9 mouse cellular contexts compared by ENCODE assay signal in genomic region chr17:62545330-62545729, GRCm38 (mm10).
A peak's percentile ranks its signal among the peaks of the same experiment; 100 is the strongest.
DNase-seq lines count a peak whose midpoint lies in the region; ATAC-seq lines count a peak whose summit lies in the region.
"Had no signal": no experiment of that assay in that cellular context is flagged by ENCODE, and none has a peak within 500 bp of the region (broad histone marks: within the 10 kb centered on the region; RNA-seq: fewer than 3 reads in every experiment).

No protein-coding gene starts in this region.

- H3K27ac ChIP-seq in forebrain, embryonic 14.5 days (ENCODE audit: low read depth, low read length): no peak overlapping the region
- H3K27ac ChIP-seq in forebrain, embryonic 10.5 days: no peak overlapping the region
- no peak overlapping the region for H3K27ac ChIP-seq in midbrain, embryonic 14.5 days (replicated peaks; ENCODE audit: low read depth, low read length)
- H3K27ac ChIP-seq in midbrain, embryonic 11.5 days (ENCODE audit: low read depth, low read length): no peak overlapping the region
- H3K27ac ChIP-seq: hindbrain, embryonic 15.5 days had no signal

- peak; percentile 38 for DNase-seq in forebrain, embryonic 14.5 days (ENCODE audit: low spot score)
- DNase-seq in forebrain, embryonic 10.5 days (ENCODE audit: extremely low spot score, low spot score): no peak
- DNase-seq in midbrain, embryonic 14.5 days: peak; percentile 37
- DNase-seq in midbrain, embryonic 11.5 days (ENCODE audit: low spot score, missing footprints): no peak
- peak; percentile 36 for DNase-seq in layer of hippocampus, adult 9-11 months
- peak; percentile 7 for DNase-seq in skeletal muscle tissue, adult 2 months (ENCODE audit: low read depth, low spot score)
- no peak for DNase-seq in thymus, postnatal 36 days
- DNase-seq in cerebellum, adult 8-10 months: no peak

- H3K9me3 ChIP-seq in forebrain, embryonic 14.5 days (replicated peaks; ENCODE audit: control insufficient read depth, low read length): no peaks in the 10 kb centered on the region
- no peaks in the 10 kb centered on the region for H3K9me3 ChIP-seq in forebrain, embryonic 10.5 days
- H3K9me3 ChIP-seq in midbrain, embryonic 14.5 days (ENCODE audit: control insufficient read depth, low read length): no peaks in the 10 kb centered on the region
- H3K9me3 ChIP-seq in midbrain, embryonic 11.5 days (ENCODE audit: control insufficient read depth, low read length): no peaks in the 10 kb centered on the region
- H3K9me3 ChIP-seq: hindbrain, embryonic 15.5 days had no signal

- no peak for ATAC-seq in forebrain, embryonic 14.5 days
- no peak for ATAC-seq in midbrain, embryonic 14.5 days (ENCODE audit: low FRiP score, low TSS enrichment)
- ATAC-seq in midbrain, embryonic 11.5 days (ENCODE audit: low FRiP score): no peak

- H3K9ac ChIP-seq in forebrain, embryonic 14.5 days (ENCODE audit: low read length): no peak overlapping the region
- no peak overlapping the region for H3K9ac ChIP-seq in midbrain, embryonic 14.5 days (replicated peaks; ENCODE audit: low read length)
- H3K9ac ChIP-seq in midbrain, embryonic 11.5 days (ENCODE audit: low read length): no peak overlapping the region
- H3K9ac ChIP-seq: hindbrain, embryonic 15.5 days had no signal

- no peaks in the 10 kb centered on the region for H3K27me3 ChIP-seq in forebrain, embryonic 14.5 days (replicated peaks; ENCODE audit: control insufficient read depth, insufficient read depth, low read length)
- no peaks in the 10 kb centered on the region for H3K27me3 ChIP-seq in forebrain, embryonic 10.5 days (ENCODE audit: poor library complexity, severe bottlenecking)
- no peaks in the 10 kb centered on the region for H3K27me3 ChIP-seq in midbrain, embryonic 14.5 days (ENCODE audit: control insufficient read depth, insufficient read depth, low read length)
- no peaks in the 10 kb centered on the region for H3K27me3 ChIP-seq in midbrain, embryonic 11.5 days (ENCODE audit: control insufficient read depth, insufficient read depth, low read length)
- H3K27me3 ChIP-seq: hindbrain, embryonic 15.5 days had no signal

- no peak overlapping the region for H3K4me2 ChIP-seq in forebrain, embryonic 14.5 days (ENCODE audit: low read length)
- H3K4me2 ChIP-seq in midbrain, embryonic 14.5 days (ENCODE audit: low read length): no peak overlapping the region
- H3K4me2 ChIP-seq in midbrain, embryonic 11.5 days: no peak overlapping the region
- H3K4me2 ChIP-seq: hindbrain, embryonic 15.5 days had no signal

- H3K4me3 ChIP-seq in forebrain, embryonic 14.5 days (ENCODE audit: low read depth, low read length): no peak overlapping the region
- no peak overlapping the region for H3K4me3 ChIP-seq in forebrain, embryonic 10.5 days
- H3K4me3 ChIP-seq in midbrain, embryonic 14.5 days (replicated peaks; ENCODE audit: low read depth, low read length): no peak overlapping the region
- H3K4me3 ChIP-seq in midbrain, embryonic 11.5 days (ENCODE audit: low read depth, low read length): no peak overlapping the region
- H3K4me3 ChIP-seq: hindbrain, embryonic 15.5 days had no signal

- 38% methylated on average over 9 of the region's 9 CpGs for WGBS in forebrain, embryonic 14.5 days
- WGBS in forebrain, embryonic 10.5 days: 79% methylated on average over 9 of the region's 9 CpGs
- WGBS in midbrain, embryonic 14.5 days: 59% methylated on average over 9 of the region's 9 CpGs
- 79% methylated on average over 9 of the region's 9 CpGs for WGBS in midbrain, embryonic 11.5 days

- no peaks in the 10 kb centered on the region for H3K36me3 ChIP-seq in forebrain, embryonic 14.5 days (ENCODE audit: control insufficient read depth, insufficient read depth, low read length)
- no peaks in the 10 kb centered on the region for H3K36me3 ChIP-seq in forebrain, embryonic 10.5 days (replicated peaks)
- H3K36me3 ChIP-seq in midbrain, embryonic 14.5 days (ENCODE audit: control insufficient read depth, insufficient read depth, low read length): no peaks in the 10 kb centered on the region
- H3K36me3 ChIP-seq in midbrain, embryonic 11.5 days (ENCODE audit: control insufficient read depth, insufficient read depth, low read length): no peaks in the 10 kb centered on the region
- H3K36me3 ChIP-seq: hindbrain, embryonic 15.5 days had no signal

- no peaks in the 10 kb centered on the region for H3K4me1 ChIP-seq in forebrain, embryonic 14.5 days (ENCODE audit: control insufficient read depth, insufficient read depth, low read length)
- H3K4me1 ChIP-seq in forebrain, embryonic 10.5 days: no peaks in the 10 kb centered on the region; the same call in 1 of the 2 replicates
- no peaks in the 10 kb centered on the region for H3K4me1 ChIP-seq in midbrain, embryonic 14.5 days (ENCODE audit: control insufficient read depth, insufficient read depth, low read length)
- H3K4me1 ChIP-seq in midbrain, embryonic 11.5 days (ENCODE audit: control insufficient read depth, insufficient read depth, low read length): no peaks in the 10 kb centered on the region
- H3K4me1 ChIP-seq: hindbrain, embryonic 15.5 days had no signal

Comparison
In these comparisons a context has a peak if more than half of its experiments do, and no peak if none do; other contexts are left out.
1. DNase-seq: peak in forebrain, embryonic 14.5 days (single experiment), midbrain, embryonic 14.5 days (single experiment), layer of hippocampus, adult 9-11 months (single experiment) and skeletal muscle tissue, adult 2 months (single experiment); none in forebrain, embryonic 10.5 days (single experiment), midbrain, embryonic 11.5 days (single experiment), thymus, postnatal 36 days (0 of 2) and cerebellum, adult 8-10 months (single experiment).